Mouse (Mus musculus) liver, embryonic 16.5 days (tissue): Measurements from ENCODE around the gene Sgpl1. TPM values are rescaled to one million over a fixed set of nuclear protein-coding genes. Genes with fewer than 3 reads are reported as not detected.

Experiments
- ATAC-seq: fragments of 200-750 bp; cut with Nextera tagmentation; 2 replicates; pipeline ENCODE4 v1.8.0; 2017; ENCODE audit warnings: low read depth, mild to moderate bottlenecking, moderate number of reproducible peaks, moderate library complexity
- H3K27ac ChIP-seq: fragments of 300-500 bp; sonication (generic); 2 replicates; pipeline ENCODE4 v1.5.1; 2014; ENCODE audit warnings: mild to moderate bottlenecking, low read length
- H3K27me3 ChIP-seq: fragments of 300-500 bp; sonication (generic); 2 replicates; pipeline ENCODE4 v1.6.1; 2014; ENCODE audit warnings: low read depth, low read length, mixed read lengths; ENCODE audit not compliant: control insufficient read depth, insufficient read depth
- H3K36me3 ChIP-seq: fragments of 300-500 bp; sonication (generic); 2 replicates; pipeline ENCODE4 v1.6.1; 2014; ENCODE audit warnings: mild to moderate bottlenecking; ENCODE audit not compliant: control insufficient read depth, insufficient read depth
- H3K4me1 ChIP-seq: fragments of 300-500 bp; sonication (generic); 2 replicates; pipeline ENCODE4 v1.6.1; 2014; ENCODE audit warnings: low read depth, low read length, mixed read lengths; ENCODE audit not compliant: control insufficient read depth
- H3K4me2 ChIP-seq: fragments of 300-500 bp; sonication (generic); 2 replicates; pipeline ENCODE4 v1.6.1; 2014; ENCODE audit warnings: low read depth, low read length, mixed read lengths
- H3K4me3 ChIP-seq: fragments of 300-500 bp; sonication (generic); 2 replicates; pipeline ENCODE4 v1.5.1; 2014; ENCODE audit warnings: low read depth, mild to moderate bottlenecking, low read length
- H3K9ac ChIP-seq: fragments of 300-500 bp; sonication (generic); 2 replicates; pipeline ENCODE4 v1.6.1; 2014; ENCODE audit warnings: low read depth, low read length
- H3K9me3 ChIP-seq: fragments of 300-500 bp; sonication (generic); replicated peaks from 2 replicates; pipeline ENCODE4 v1.6.1; 2016; ENCODE audit warnings: low read length; ENCODE audit not compliant: control insufficient read depth
- WGBS: fragments of 180-500 bp; shearing (Covaris S2); extraction: QIAGEN DNeasy Blood & Tissue Kit; methylation state at CpG from one replicate; pipeline ENCODE4 v1.1.7; 2014; ENCODE audit not compliant: insufficient replicate concordance; 5-methylcytosine and 5-hydroxymethylcytosine counted together
- polyA plus RNA-seq: library from polyadenylated mRNA; unstranded; fragments of >200 nt; fragmentation: Nextera tagmentation; extraction: Ambion mirVana; gene quantifications from 2 replicates; pipeline ENCODE4 v1.2.1, GENCODE M21; 2015

Gene Sgpl1
- polyA plus RNA-seq, 1 experiment from 2014 or later: 22.0 TPM

DNA sequence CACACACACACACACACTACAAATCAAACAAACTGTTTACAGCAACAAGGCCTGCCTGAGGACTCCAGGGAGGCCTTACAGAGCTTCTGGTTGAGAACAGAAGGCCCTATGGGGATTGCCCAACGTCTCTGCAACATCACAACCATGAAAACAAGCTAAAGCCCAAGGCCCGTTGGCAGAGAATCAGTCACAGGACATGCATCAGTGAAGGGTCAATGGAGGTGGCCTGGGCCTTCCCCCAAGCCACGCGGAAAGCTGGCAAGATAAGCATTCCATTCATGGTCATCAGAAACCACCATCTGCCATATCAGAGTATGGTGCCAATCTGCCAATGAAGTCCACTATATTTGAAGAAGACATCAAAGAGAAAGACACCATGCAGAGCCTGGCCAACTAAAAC lies 13.2 kb upstream of the Sgpl1 start:
- no peaks in the 10 kb centered on the region for H3K27me3 ChIP-seq
- no peaks in the 10 kb centered on the region for H3K4me1 ChIP-seq
- H3K9me3 ChIP-seq: no peaks in the 10 kb centered on the region
- no peak overlapping the region for H3K9ac ChIP-seq
- H3K36me3 ChIP-seq: no peaks in the 10 kb centered on the region
- H3K27ac ChIP-seq: no peak overlapping the region
- 56% methylated on average over 4 of the region's 4 CpGs for WGBS
- H3K4me3 ChIP-seq: no peak overlapping the region
- ATAC-seq: no peak
- H3K4me2 ChIP-seq: no peak overlapping the region

DNA sequence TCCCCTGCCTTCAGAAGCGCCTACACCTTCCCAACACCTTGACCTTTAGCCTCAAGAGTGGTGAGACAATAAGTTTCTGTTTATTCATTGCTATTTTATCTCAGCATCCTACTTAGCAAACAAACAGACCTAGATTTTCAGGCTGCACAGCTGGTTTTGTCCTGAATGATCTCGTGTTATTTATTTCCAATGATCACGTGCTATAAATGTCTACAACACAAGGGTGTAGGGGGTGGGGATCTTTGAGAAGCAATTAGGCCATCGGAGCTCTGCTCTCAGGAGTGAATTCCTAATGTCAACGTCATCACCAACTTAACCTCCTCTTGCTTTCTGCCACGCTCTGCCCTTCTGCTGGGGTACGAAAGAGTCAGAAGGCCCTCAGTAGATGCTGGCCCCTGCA lies 12.6 kb upstream of the Sgpl1 start:
- H3K4me3 ChIP-seq: no peak overlapping the region
- H3K36me3 ChIP-seq: no peaks in the 10 kb centered on the region
- ATAC-seq: no peak
- H3K27ac ChIP-seq: no peak overlapping the region
- WGBS: 61% methylated on average over 7 of the region's 7 CpGs
- no peaks in the 10 kb centered on the region for H3K9me3 ChIP-seq
- no peak overlapping the region for H3K9ac ChIP-seq
- no peak overlapping the region for H3K4me2 ChIP-seq
- no peaks in the 10 kb centered on the region for H3K27me3 ChIP-seq
- H3K4me1 ChIP-seq: no peaks in the 10 kb centered on the region

DNA sequence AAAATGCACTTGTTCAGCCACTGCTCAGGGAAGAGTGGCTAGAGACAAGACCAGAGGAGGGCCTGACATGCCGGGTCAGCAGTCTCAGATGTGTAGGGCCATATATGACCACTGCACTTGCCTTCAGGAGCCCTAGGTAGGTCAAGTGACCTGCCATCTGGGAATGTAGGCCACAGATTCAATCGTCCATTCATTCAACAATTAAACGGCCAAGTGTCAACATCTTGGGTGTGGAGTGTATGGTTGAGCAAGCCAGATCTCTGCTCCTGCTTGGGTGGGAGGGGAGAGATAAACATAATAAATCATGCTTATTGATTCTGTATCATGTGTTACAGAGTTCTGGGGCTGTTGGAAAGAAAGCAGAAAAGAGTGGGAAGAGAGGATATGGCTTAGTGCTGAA lies 11.1 kb upstream of the Sgpl1 start:
- Histone ChIP-seq H3K27me3 (no peaks in the 10 kb centered on the region), H3K36me3 (no peaks in the 10 kb centered on the region), H3K9ac (no peak overlapping the region), H3K4me3 (no peak overlapping the region), H3K4me1 (no peaks in the 10 kb centered on the region; the same call in 1 of the 2 replicates), H3K4me2 (no peak overlapping the region), H3K27ac (no peak overlapping the region), H3K9me3 (no peaks in the 10 kb centered on the region)
- 52% methylated on average over 3 of the region's 3 CpGs for WGBS
- ATAC-seq: no peak

DNA sequence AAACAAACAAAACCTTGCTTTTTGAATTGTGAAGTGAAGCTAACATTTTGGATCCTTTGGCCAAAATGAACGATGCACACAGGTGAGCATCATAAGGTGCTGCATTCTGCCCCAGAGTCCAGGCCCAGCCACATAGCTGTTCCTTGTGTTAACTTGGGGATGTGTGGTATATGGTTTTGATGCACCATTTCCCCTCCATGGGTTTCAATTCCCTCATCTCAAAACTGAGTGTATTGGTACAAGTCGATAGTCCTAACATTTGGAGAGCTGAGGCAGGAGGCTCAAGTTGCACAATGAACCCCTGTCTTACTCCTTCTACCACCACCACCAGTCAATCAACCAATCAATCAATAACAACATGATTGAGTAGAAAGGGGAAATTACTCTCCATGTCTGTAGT lies 8.9 kb upstream of the Sgpl1 start:
- ATAC-seq: no peak
- Histone ChIP-seq H3K4me3 (no peak overlapping the region), H3K27ac (no peak overlapping the region), H3K36me3 (no peaks in the 10 kb centered on the region), H3K27me3 (no peaks in the 10 kb centered on the region), H3K9me3 (no peaks in the 10 kb centered on the region), H3K4me1 (peaks cover 3% of the 10 kb centered on the region; the same call in 1 of the 2 replicates), H3K9ac (no peak overlapping the region), H3K4me2 (no peak overlapping the region)
- WGBS: 75% methylated on average over 2 of the region's 2 CpGs

DNA sequence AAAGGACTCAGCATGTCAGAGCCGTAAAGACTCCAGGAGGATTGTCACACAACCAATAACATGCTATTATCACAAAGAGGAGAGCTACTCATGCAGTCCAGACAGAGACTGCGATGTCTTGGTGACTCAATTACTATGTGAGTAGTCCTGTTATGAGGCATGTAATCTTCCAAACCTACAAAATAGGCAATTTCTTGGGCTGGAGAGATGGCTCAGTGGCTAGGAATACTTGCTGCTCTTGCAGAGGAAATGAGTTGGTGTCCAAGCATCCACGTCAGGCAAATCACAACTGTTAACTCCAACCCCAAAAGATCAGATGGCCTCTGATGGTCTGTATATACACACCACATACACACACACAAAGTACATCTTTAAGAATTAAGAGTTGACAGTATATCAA lies 8.1 kb upstream of the Sgpl1 start:
- H3K4me3 ChIP-seq: no peak overlapping the region
- ATAC-seq: no peak
- H3K4me1 ChIP-seq: peaks cover 10% of the 10 kb centered on the region
- no peak overlapping the region for H3K4me2 ChIP-seq
- H3K27me3 ChIP-seq: no peaks in the 10 kb centered on the region
- no peak overlapping the region for H3K27ac ChIP-seq
- no peaks in the 10 kb centered on the region for H3K36me3 ChIP-seq
- H3K9me3 ChIP-seq: no peaks in the 10 kb centered on the region
- WGBS: 55% methylated on average over 3 of the region's 3 CpGs
- H3K9ac ChIP-seq: no peak overlapping the region

DNA sequence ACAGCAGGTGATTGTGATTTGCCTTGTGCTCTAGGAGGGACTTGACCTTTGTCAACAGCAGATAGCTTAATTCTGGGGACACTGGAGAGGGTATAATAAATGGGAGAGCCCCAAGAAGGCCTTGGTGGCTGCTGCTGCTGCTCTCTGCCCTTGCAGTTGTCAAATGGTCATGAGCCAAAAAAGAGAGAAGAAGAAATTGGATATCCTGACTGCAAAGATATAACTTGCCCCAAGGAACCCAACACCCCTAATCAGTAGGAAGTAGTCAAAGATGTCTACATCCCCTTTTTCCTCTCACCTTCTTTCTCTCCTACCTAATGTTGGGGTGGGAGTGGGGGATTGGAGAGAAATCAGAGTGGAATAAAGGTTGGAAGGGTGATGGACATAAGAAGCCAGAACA lies 4.6 kb upstream of the Sgpl1 start:
- Histone ChIP-seq H3K9me3 (no peaks in the 10 kb centered on the region), H3K27me3 (no peaks in the 10 kb centered on the region), H3K36me3 (no peaks in the 10 kb centered on the region), H3K9ac (no peak overlapping the region), H3K4me2 (no peak overlapping the region), H3K4me3 (no peak overlapping the region), H3K27ac (no peak overlapping the region), H3K4me1 (peaks cover 32% of the 10 kb centered on the region)
- no peak for ATAC-seq

DNA sequence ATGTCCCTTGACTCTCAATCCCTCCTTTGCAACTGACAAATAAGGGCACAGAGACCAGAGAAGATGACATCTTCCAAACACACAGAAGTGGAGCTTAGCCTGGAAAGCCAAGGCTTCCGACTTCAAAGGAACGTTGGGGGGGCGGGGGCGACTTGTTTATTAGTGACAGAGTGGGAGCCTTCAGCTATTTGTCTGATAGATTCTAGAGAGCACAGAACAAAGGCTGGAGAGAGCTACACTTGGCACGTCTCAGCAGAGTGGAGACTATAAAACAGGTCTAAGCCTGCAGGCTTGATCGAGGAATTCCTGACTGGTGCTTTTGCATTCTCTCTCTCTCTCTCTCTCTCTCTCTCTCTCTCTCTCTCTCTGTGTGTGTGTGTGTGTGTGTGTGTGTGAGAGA lies 3.1 kb upstream of the Sgpl1 start:
- Histone ChIP-seq H3K4me2 (no peak overlapping the region), H3K36me3 (no peaks in the 10 kb centered on the region), H3K4me1 (peaks cover 46% of the 10 kb centered on the region), H3K9ac (no peak overlapping the region), H3K4me3 (no peak overlapping the region), H3K27me3 (no peaks in the 10 kb centered on the region), H3K27ac (no peak overlapping the region), H3K9me3 (no peaks in the 10 kb centered on the region)
- 49% methylated on average over 6 of the region's 6 CpGs for WGBS
- no peak for ATAC-seq

DNA sequence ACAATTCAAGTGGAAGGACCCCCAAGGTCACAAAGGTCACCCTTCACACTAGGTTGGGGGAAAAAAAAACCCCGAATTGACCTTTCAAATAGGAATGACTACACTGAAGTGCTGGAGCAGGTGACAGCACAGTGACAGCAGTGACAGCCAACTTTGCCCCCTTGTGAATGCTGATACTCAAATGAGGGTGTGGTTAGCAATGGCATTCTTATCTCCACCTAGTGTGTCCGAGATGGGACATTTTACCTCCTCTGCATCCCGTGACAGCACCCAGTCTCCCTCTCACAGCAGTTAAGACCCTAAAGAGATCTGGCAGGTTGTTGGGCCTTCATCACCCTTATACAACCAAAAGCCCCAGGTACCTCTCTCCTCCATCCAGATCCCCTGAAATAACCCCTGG lies 2.0 kb upstream of the Sgpl1 start:
- Histone ChIP-seq H3K9ac (peak overlapping the region; percentile 43), H3K4me2 (peak overlapping the region; percentile 43)
- ATAC-seq: no peak

DNA sequence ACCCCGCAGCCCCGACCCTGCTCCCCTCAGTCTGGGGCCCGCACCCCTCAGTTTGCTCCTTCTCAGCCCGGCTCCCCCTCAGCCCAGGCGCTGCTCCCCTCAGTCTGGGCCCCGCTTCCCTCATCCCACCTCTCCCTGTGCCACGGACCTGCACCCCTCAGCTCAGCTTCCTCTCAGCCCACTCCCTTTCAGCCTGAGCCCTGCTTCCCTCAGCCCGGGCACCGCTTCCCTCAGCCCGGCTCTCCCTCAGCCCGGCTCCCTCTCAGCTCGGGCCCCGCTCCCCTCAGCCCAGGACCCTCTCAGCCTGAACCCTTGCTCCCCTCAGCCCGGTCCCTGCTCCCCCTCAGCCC lies 721 bp downstream of the Sgpl1 start:
- peak overlapping the region; percentile 100 for H3K4me2 ChIP-seq
- H3K9me3 ChIP-seq: no peaks in the 10 kb centered on the region
- H3K9ac ChIP-seq: peak overlapping the region; percentile 89
- ATAC-seq: peak; percentile 3; the same call in 1 of the 2 replicates
- peak overlapping the region; percentile 90 for H3K27ac ChIP-seq
- no peaks in the 10 kb centered on the region for H3K27me3 ChIP-seq
- WGBS: under 1% methylated on average over 14 of the region's 14 CpGs
- peak overlapping the region; percentile 90 for H3K4me3 ChIP-seq
- peaks cover 49% of the 10 kb centered on the region for H3K4me1 ChIP-seq
- no peaks in the 10 kb centered on the region for H3K36me3 ChIP-seq

More for the DNA sequence above, 2.0 kb upstream of the Sgpl1 start:
- H3K4me3 ChIP-seq: no peak overlapping the region
- H3K9me3 ChIP-seq: no peaks in the 10 kb centered on the region
- peaks cover 49% of the 10 kb centered on the region for H3K4me1 ChIP-seq
- 20% methylated on average over 3 of the region's 3 CpGs for WGBS
- H3K27me3 ChIP-seq: no peaks in the 10 kb centered on the region
- no peaks in the 10 kb centered on the region for H3K36me3 ChIP-seq
- H3K27ac ChIP-seq: peak overlapping the region; percentile 73
